Mouse (Mus musculus) testis, postnatal 10 days (tissue): ENCODE measurements at regions not wholly inside any gene's neighbourhood (a gene's known extent, or its start where the extent isn't known, plus 50 kb on each side); places are given as distances from the start of the nearest gene placed in this dataset.

ENCODE experiments used
- DNase-seq: peaks from one replicate; pipeline ENCODE4 v3.0.0; 2021; ENCODE audit warnings: low spot score

GRCm38 (mm10) chr3:48658386-48658785 lies 1098.7 kb downstream of the Pcdh18 start:
- DNase-seq, result no peak

DNA sequence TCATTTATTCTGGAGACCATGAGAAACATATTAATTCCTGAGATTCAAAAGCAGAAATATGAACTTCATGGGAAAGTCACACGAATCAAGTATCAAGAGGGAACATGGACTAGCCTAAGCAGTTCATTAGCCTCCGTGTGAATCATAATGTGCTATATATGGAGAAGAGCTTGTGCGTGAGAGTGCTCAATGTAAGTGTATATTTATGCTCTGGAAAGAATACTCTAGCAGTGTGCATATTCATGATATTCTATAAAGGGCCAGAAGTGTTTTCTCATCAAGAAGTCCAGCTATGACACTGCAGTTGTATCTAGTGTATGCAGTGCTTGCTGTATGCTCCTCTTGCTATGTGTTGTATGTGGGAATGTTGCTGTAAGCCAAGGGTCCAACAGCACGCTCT lies 1102.0 kb downstream of the Pcdh18 start:
- DNase-seq, result no peak

DNA sequence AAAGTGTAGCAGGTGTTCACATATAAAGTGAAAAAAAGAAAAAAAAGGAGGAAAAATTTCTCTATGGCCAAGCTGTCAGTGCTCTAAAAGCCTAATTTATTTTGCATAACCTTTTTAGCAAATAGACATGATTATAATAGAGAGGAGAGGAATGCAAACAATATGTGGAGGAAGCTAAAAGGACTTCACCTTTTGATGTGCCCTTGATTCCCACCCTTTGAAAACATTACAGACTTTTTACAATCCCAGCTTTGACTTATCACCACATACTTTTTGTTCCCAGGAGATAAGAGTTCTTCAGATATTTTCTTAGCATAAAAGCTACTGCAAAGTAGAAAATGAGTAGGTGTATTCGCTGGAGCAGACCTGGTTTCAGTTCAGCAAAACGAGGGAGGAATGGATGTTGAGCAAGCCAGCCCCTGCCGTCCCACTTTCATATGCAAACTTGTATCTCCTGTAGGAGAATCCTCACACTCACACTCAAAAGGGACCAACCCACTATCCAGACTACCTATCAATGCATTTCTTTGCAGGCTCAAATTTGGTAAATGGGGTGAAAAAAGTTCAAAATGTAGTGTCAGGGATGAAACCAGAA lies 1125.1 kb downstream of the Pcdh18 start:
- DNase-seq, result no peak

- DNase-seq, result peak; percentile 50
These were observed 1148.2 kb downstream of the Pcdh18 start for GRCm38 (mm10) chr3:48608933-48609332.

GRCm38 (mm10) chr3:48604840-48605239 lies 1152.3 kb downstream of the Pcdh18 start:
- DNase-seq, result no peak

DNA sequence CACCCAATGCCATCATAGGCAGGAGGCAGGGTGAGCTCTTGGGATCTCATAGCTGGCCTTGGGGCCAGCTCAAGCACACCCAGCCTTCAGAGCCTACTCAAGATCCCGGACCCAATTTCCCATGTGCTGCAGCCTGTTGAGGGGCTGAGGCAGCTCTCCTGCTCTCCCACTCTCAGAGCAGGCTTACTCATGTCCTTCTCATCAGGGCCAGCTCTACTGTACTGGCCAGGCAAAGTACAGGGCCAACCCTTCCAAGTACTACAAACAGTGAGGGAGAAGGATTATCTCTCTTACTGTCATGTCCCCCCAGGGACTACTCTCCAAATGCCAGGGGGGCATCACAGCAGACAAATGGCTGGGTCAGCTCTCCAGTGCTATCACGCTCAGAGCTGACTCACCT lies 1169.8 kb downstream of the Pcdh18 start:
- DNase-seq, result no peak

DNA sequence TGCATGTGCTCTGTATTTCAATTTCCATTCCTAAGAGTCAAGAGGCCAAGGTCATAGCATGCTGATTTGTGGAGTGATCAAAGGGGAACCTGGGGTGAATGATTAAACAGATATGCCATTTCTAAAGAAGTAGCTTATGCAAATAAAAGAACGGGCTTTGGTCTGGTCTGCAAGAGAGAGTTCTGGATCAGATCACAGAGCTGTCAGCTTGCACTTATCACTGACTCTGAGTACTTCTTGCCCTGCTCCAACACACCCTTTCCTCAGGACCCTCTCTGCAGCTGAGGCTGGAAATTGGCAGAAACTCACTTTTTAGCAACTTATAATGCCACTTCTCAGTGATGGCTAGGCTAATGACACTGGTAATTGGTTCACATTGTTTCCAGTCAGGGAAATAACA lies 1171.0 kb downstream of the Pcdh18 start:
- no peak for DNase-seq

- no peak for DNase-seq
These were observed 1172.8 kb downstream of the Pcdh18 start for GRCm38 (mm10) chr3:48584340-48584739.

- no peak for DNase-seq
These were observed 1174.6 kb downstream of the Pcdh18 start for GRCm38 (mm10) chr3:48582521-48582920.

DNA sequence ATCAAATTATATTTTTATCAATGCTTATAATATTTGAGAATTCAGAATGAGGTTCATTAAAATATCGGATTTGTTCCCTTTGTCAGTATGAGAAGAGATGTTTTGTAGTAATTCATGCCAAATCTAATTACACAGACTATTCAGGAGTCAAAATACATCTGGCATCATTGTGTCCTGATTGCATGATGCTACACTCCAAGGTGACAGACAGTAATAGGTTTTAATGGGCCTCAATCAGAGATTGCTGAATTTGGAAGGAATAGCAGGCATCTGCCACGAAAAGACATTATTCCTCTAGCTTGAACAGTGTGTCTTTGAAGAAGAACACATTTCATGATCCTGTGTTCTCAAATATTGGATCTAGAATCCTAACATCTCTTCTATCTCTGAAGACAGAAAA lies 1177.2 kb downstream of the Pcdh18 start:
- no peak for DNase-seq

GRCm38 (mm10) chr3:48579229-48579628 lies 1177.9 kb downstream of the Pcdh18 start:
- no peak for DNase-seq

DNA sequence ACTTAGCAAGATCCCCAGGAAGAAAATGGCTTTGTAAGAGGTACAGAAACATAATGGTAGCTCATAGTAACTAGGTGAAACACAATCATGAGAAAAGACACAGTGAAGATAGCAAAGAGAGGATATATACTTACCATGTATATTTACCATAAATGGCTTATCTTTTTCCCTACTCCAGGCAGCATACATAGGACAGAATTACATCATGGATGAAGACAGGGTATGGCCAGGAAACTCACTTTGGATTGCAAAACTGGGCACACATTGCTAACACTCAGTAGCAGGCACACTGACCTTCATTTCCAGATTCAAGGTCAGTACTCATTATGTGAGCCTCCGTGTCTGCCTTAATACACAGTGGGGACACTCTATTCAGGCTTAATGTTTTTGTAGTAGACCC lies 1210.5 kb downstream of the Pcdh18 start:
- no peak for DNase-seq

DNA sequence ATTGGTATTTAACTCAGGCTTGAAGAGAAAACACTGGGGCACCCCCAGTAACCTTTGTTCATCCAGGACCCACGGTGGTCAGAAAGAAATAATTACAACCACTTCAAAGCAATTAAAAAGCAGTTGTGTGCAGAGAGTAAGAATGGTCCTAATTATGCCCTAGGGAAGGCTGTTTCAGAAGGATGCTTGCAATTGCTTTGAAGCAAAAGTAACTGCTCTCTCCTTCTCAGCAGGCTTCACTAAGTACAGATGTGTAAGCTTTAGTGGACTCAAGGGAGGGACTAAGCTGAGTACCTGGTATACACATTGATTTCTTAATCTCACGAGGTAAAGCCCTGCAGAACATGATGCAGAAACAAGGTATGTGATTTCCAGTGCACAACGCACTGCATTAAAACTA lies 1242.1 kb downstream of the Pcdh18 start:
- no peak for DNase-seq

DNA sequence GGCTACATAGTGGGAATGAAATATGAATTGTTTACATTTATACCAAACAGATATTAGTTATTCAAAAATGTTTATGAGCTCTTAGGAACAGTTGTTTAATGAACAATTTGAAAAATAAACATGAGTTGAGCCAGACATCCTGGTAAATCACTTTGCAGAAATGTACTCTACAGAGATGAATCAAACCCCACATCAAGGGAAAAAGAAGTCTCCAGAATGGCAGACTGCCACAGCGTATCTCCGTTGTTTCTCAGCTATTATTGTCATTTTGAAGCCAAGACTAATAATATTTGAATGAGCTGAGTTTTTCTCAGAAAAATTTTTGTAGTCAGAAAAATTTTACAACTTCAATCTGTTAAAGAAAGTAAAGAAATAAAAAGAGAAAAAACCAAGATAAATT lies 1253.1 kb downstream of the Pcdh18 start:
- no peak for DNase-seq

DNA sequence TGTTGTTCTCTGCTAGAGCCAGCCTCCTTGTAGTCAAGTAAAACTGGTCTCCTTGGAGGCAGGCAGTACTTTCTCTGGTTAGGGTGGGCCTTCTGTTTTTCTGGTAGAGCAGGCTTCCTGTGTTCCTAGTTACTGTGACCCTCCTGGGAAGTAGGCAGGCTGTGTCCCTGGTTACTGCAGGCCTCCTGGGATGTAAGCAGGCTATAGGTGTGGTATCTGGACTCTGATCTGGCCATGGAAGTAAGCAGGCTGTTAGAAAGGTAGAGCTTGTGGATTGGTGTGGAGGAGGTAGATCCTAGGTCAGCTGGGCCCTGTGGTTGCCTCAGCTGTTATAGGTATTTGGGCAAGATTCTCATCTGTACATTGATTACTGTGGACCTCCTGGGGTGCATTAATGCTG lies 1292.4 kb downstream of the Pcdh18 start:
- no peak for DNase-seq

GRCm38 (mm10) chr3:48441938-48442337 lies 1315.2 kb downstream of the Pcdh18 start:
- no peak for DNase-seq

DNA sequence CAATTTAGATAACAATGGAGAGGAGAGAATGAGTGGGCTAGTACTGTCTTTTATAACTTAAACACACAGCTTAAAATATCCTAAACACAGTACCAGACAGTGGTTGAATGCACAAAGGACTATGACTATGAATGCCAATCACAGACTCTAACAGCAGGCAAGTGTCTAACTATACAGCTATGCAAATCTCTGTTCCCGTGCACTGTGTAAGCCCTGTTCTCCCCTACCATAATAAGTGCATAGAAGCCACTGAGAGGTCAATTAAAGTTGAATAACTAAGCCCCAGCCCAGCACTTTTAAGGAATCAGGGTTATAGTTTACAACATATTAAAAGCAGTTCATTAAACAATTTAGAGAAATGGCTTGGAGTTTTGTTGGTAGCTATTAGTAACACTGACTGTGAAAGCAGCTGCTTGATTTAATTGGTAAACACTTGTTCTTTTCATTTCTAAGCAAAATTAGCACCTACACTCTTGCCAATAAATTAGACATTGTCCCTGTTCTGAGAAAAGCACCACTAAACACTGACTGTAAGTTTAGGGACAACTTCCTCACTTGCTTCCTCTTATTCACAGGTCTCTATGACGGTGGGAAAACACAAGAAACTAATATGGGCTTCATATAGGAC lies 1327.6 kb downstream of the Pcdh18 start:
- DNase-seq, result no peak

DNA sequence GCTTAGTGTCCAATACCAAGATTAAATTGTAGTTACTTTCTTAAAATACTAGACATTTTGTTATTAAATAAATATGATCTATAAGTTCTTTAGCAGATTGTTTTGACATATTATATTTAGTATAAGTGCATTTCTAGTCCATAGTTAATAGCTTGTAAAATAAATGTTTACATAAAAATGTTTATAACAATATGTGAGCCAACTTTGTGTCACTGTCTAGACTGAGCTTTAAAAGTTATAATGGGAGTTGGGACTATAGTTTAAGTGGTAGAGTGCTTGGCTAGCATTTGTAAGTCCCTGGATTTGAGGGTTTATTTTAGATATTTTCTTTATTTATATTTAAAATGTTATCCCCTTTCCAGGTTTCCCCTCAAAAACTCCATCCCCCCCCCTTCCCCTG lies 1367.3 kb downstream of the Pcdh18 start:
- no peak for DNase-seq
